Mouse (Mus musculus) forebrain, postnatal 0 days (tissue): ENCODE data around the gene Anpep. TPM values are rescaled to one million over a fixed set of nuclear protein-coding genes. Genes with fewer than 3 reads are reported as not detected.
"Not testable (repeated sequence)": the region's sequence is repeated elsewhere in the genome, so short reads cannot be mapped to it uniquely, and the experiment has no call there.

ENCODE experiments used
- ATAC-seq: fragments of 200-750 bp; cut with Nextera tagmentation; 2 replicates; pipeline ENCODE4 v1.8.0; 2017; ENCODE audit warnings: mild to moderate bottlenecking, moderate library complexity
- DNase-seq: peaks from one replicate; pipeline ENCODE4 v3.0.0-alpha.2; 2015
- H3K27ac ChIP-seq: fragments of 300-500 bp; sonication (generic); 2 replicates; pipeline ENCODE4 v1.5.1; 2014; ENCODE audit warnings: low read depth, mild to moderate bottlenecking, antibody characterized with exemption, low read length, moderate library complexity, mixed read lengths
- H3K27me3 ChIP-seq: fragments of 300-500 bp; sonication (generic); 2 replicates; pipeline ENCODE4 v1.6.1; 2014; ENCODE audit warnings: mild to moderate bottlenecking, low read length, mixed read lengths; ENCODE audit not compliant: insufficient read depth
- H3K36me3 ChIP-seq: fragments of 300-500 bp; sonication (generic); 2 replicates; pipeline ENCODE4 v1.6.1; 2014; ENCODE audit warnings: mild to moderate bottlenecking, moderate library complexity; ENCODE audit not compliant: insufficient read depth
- H3K4me1 ChIP-seq: fragments of 300-500 bp; sonication (generic); 2 replicates; pipeline ENCODE4 v1.6.1; 2014; ENCODE audit warnings: antibody characterized with exemption; ENCODE audit not compliant: insufficient read depth
- H3K4me2 ChIP-seq: fragments of 300-500 bp; sonication (generic); 2 replicates; pipeline ENCODE4 v1.6.1; 2014; ENCODE audit warnings: low read depth, mild to moderate bottlenecking, moderate library complexity
- H3K4me3 ChIP-seq: fragments of 300-500 bp; sonication (generic); 2 replicates; pipeline ENCODE4 v1.5.1; 2014; ENCODE audit warnings: low read depth, low read length, mixed read lengths
- H3K9ac ChIP-seq: fragments of 300-500 bp; sonication (generic); 2 replicates; pipeline ENCODE4 v1.6.1; 2014; ENCODE audit warnings: mild to moderate bottlenecking
- H3K9me3 ChIP-seq: fragments of 300-500 bp; sonication (generic); 2 replicates; pipeline ENCODE4 v1.6.1; 2016; ENCODE audit warnings: low read length
- CTCF ChIP-seq: sonication (generic); IDR thresholded peaks from 2 replicates; pipeline ENCODE4 v1.5.1; 2016; ENCODE audit warnings: antibody characterized with exemption, control low read depth, low read depth
- WGBS: fragments of 180-500 bp; shearing (Covaris S2); extraction: QIAGEN DNeasy Blood & Tissue Kit; methylation state at CpG from one replicate; pipeline ENCODE4 v1.1.7; 2014; 5-methylcytosine and 5-hydroxymethylcytosine counted together
- polyA plus RNA-seq: library from polyadenylated mRNA; unstranded; fragments of >200 nt; fragmentation: Nextera tagmentation; extraction: Ambion mirVana; gene quantifications from 2 replicates; pipeline ENCODE4 v1.2.1, GENCODE M21; 2015
- total RNA-seq: library from RNA; depleted of rRNA; stranded (reverse); fragments of >200 nt; gene quantifications from 2 replicates; pipeline ENCODE4 v1.2.3, GENCODE M21; 2014

Gene Anpep
- total and polyA plus RNA-seq, 2 experiments from 2014 or later: 3.7 to 5.8 TPM

DNA sequence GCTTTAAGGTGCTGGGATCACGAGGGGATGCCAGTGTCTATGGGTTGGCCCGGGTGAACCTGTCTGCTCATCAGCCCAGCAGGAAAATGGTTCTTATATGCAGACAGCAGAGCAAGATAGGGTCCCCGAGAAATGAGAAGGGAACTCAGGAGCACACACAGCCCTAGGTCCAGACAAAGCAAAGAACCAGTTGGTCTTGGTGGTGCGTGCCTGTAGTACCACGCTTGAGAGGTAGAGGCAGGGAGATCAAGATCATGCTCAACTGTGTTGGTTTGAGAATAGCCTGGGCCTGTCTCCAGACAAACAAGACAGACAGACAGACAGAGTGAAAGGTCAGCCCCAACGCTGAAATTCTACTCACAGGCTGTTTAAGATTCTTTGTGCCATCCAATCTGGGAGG is 61.4 kb downstream of the Anpep start:
- Histone ChIP-seq H3K27ac (no peak overlapping the region), H3K36me3 (no peaks in the 10 kb centered on the region), H3K4me2 (no peak overlapping the region), H3K4me3 (no peak overlapping the region), H3K9me3 (no peaks in the 10 kb centered on the region), H3K4me1 (no peaks in the 10 kb centered on the region), H3K9ac (no peak overlapping the region), H3K27me3 (0 out of 2 replicates have a peak, but pooled peaks cover 2% of the 10 kb centered on the region)
- ATAC-seq: no peak
- no peak for TF ChIP-seq CTCF
- 69% methylated on average over 6 of the region's 6 CpGs for WGBS
- DNase-seq: no peak

DNA sequence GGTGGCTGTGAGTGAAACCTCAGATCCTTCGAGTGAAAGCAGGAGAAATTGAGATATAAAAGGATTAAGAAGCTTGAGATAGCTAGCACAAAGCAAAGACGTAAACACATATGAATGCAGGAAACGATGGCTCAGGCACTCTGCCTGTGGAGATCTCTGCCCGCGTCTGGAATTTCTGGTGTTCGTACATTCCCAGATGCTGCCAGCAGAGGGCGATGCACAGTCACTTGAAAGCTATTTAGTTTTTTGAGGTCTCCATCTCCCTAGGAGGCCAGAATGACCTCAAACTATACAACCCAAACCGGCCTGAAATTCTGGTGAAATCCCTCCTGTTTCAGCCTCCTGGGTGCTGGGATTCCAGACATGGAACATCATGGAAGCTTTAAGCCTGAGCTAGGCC is 61.8 kb downstream of the Anpep start:
- H3K4me1 ChIP-seq: no peaks in the 10 kb centered on the region
- 0 out of 2 replicates have a peak, but pooled peaks cover 3% of the 10 kb centered on the region for H3K27me3 ChIP-seq
- ATAC-seq: peak; percentile 23; the same call in 1 of the 2 replicates
- H3K36me3 ChIP-seq: no peaks in the 10 kb centered on the region
- TF ChIP-seq CTCF: peak; percentile 85
- H3K27ac ChIP-seq: no peak overlapping the region
- H3K9me3 ChIP-seq: no peaks in the 10 kb centered on the region
- WGBS: 6% methylated on average over 8 of the region's 8 CpGs
- no peak overlapping the region for H3K4me2 ChIP-seq
- peak; percentile 82 for DNase-seq
- no peak overlapping the region for H3K4me3 ChIP-seq
- no peak overlapping the region for H3K9ac ChIP-seq

DNA sequence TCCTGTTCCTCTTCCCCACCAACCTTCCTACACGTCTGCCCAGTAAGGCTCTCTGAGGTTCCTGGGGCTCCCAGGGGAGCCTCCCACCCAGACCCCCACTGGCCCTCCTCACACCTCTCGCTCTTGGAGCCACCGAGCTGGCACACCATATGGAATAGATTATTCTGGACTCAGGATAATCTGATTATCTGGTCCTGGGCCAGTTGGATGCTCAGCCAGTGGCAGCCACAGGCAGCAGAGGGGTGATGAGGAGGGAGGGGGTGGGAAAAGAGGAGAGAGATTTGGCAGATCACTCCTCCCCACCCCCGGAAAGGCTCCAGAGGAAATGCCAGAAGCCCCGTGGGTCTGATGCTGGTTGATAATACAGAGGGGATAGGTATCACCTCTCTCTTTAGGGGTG is 62.3 kb downstream of the Anpep start:
- Histone ChIP-seq H3K4me3 (no peak overlapping the region), H3K4me2 (no peak overlapping the region), H3K27ac (no peak overlapping the region), H3K9ac (no peak overlapping the region), H3K9me3 (no peaks in the 10 kb centered on the region), H3K27me3 (peaks cover 7% of the 10 kb centered on the region; the same call in 1 of the 2 replicates), H3K4me1 (no peaks in the 10 kb centered on the region), H3K36me3 (no peaks in the 10 kb centered on the region)
- DNase-seq (no peak), ATAC-seq (no peak)
- 28% methylated on average over 5 of the region's 5 CpGs for WGBS
- no peak for TF ChIP-seq CTCF

DNA sequence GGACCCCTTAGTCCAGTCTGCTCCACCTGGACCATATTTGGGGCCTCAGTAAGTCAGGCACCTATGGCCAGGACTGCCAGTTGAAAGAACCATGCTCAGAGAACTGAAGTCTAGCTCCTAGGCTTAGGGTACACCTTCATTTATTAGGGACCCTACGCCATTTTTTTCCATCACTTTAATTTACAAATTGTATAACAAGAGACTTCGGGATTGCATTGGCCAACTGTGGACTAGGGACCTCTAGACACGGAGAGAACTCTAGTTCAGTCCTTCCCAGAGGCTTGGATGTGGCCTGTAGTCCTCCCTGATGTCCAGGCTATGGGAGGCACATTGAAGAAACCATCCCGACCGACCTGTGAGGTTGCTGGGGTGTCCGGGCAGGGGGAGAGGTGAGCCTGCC is 67.2 kb downstream of the Anpep start, which contains the start of gene Mesp1:
Gene Mesp1, minus strand, starts transcription at position 101 of the 400 bp plus-strand sequence.
- no peak for TF ChIP-seq CTCF

DNA sequence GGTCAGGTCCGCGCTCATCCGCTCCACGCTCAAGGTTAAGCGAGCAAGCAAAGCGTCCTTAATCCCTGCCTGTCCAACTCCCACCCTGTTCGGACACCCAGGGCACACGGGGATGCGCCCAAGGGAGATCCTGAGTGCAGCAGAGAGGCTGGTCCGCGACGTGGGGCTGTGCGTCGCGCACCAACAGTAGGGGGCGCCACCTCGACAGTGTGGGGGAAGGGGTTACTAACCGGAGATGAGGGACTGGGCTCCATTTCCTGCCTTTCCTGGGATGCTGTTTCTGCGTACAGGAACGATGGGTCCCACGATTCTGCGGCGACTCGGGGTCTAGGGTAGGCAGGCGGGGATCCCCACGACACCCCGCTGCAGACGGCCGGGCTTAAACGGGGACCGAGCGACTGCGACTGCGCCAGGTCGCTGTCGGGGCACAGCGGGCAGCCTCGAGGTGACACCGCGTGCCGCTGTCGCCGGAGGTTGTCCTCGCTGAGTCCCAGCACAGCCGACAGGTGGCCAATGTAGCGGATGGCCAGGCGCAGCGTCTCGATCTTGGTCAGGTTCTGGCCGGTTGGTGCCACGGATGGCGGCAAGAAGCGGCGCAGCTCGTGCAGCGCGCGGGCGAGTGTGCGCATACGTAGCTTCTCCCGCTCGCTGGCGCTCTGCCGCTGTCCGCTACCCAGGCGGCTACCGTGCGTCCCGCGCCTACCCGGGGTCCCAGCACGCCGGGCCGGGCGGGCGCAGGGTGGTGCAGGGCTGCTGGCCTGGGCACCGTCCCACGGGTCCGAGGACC is 68.0 kb downstream of the Anpep start:
- under 1% methylated on average over 80 of the region's 80 CpGs for WGBS
- peak overlapping the region; percentile 76 for H3K4me2 ChIP-seq
- peak; percentile 75 for TF ChIP-seq CTCF
- peak; percentile 74 for ATAC-seq
- H3K4me1 ChIP-seq: no peaks in the 10 kb centered on the region
- H3K9me3 ChIP-seq: no peaks in the 10 kb centered on the region
- peak; percentile 69 for DNase-seq
- no peak overlapping the region for H3K27ac ChIP-seq
- peak overlapping the region; percentile 48 for H3K4me3 ChIP-seq
- no peaks in the 10 kb centered on the region for H3K36me3 ChIP-seq
- H3K27me3 ChIP-seq: peaks cover 19% of the 10 kb centered on the region
- H3K9ac ChIP-seq: peak overlapping the region; percentile 57

More for the DNA sequence above, 67.2 kb downstream of the Anpep start, which contains the start of gene Mesp1:
- 81% methylated on average over 6 of the region's 6 CpGs for WGBS
- peaks cover 19% of the 10 kb centered on the region for H3K27me3 ChIP-seq
- ATAC-seq (no peak), DNase-seq (no peak)
- H3K4me3 ChIP-seq: peak within 1 kb of the TSS; percentile 48
- H3K36me3 ChIP-seq: no peaks in the 10 kb centered on the region
- H3K27ac ChIP-seq: no peak within 1 kb of the TSS
- H3K4me2 ChIP-seq: peak within 1 kb of the TSS; percentile 76
- no peaks in the 10 kb centered on the region for H3K9me3 ChIP-seq
- H3K4me1 ChIP-seq: no peaks in the 10 kb centered on the region
- H3K9ac ChIP-seq: peak within 1 kb of the TSS; percentile 57

DNA sequence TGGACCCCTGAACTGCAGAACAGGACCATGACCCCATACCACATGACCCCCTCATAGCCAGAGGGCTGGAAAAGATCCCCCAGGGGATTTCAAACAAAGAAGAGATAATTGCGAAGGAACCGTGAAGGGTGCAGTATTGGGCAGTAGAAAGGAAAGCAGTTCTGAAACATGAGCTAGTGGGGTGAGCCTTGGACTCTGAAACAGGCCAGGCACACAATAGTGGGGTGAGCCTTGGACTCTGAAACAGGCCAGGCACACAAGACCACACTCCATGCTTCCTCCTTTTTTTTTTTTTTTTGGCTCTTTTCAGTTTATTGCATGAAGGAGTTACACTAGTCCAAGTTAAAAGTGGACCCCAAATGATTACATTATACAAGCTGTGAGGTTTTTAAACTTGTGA is 71.0 kb downstream of the Anpep start:
- not testable (repeated sequence) for H3K4me1 ChIP-seq, DNase-seq, H3K9me3 ChIP-seq, H3K4me3 ChIP-seq, H3K27ac ChIP-seq, H3K9ac ChIP-seq, H3K36me3 ChIP-seq, ATAC-seq, H3K4me2 ChIP-seq
- peaks cover 19% of the 10 kb centered on the region for H3K27me3 ChIP-seq
- 36% methylated on average over 2 of the region's 2 CpGs for WGBS

DNA sequence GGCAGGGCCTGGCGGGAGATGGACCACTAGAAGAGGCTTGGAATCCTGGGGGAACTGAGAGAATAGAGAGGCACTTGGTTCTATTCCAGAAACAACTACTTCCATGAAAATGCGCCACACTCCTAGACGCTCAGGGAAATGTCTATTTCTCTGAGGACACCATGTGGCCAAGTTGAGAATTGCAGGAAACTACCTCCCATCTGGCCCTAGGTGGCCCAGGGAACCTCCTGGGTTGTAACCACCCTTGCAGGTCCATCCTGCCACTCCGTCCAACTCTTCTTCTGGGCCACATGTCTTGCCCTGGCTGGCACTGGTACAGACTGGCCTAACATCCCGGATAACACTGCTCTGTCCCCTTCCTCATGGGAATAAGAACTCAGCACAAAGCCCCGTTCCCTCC is 74.6 kb downstream of the Anpep start:
- no peaks in the 10 kb centered on the region for H3K36me3 ChIP-seq
- no peak overlapping the region for H3K4me2 ChIP-seq
- no peaks in the 10 kb centered on the region for H3K9me3 ChIP-seq
- WGBS: 21% methylated on average over 6 of the region's 6 CpGs
- H3K4me1 ChIP-seq: no peaks in the 10 kb centered on the region
- DNase-seq (peak; percentile 76), ATAC-seq (peak; percentile 42)
- no peak overlapping the region for H3K9ac ChIP-seq
- H3K27ac ChIP-seq: no peak overlapping the region
- peaks cover under 1% of the 10 kb centered on the region; the same call in 1 of the 2 replicates for H3K27me3 ChIP-seq
- no peak overlapping the region for H3K4me3 ChIP-seq
- TF ChIP-seq CTCF: peak; percentile 75
